Mouse (Mus musculus) brain, embryonic 14.5 days (tissue): ENCODE data around the gene Slc12a4. TPM values are rescaled to one million over a fixed set of nuclear protein-coding genes. Genes with fewer than 3 reads are reported as not detected.
"Not testable (repeated sequence)": the region's sequence is repeated elsewhere in the genome, so short reads cannot be mapped to it uniquely, and the experiment has no call there.

ENCODE experiments used
- DNase-seq: peaks from one replicate; pipeline ENCODE4 v3.0.0-alpha.2; 2011; ENCODE audit warnings: low read depth
- CTCF ChIP-seq: fragments of 200-500 bp; IDR thresholded peaks from 2 replicates; pipeline ENCODE4 v1.5.1; 2012; ENCODE audit warnings: inconsistent platforms, mild to moderate bottlenecking, moderate library complexity, borderline replicate concordance; ENCODE audit not compliant: insufficient read depth, insufficient read length; ENCODE audit errors: extremely low read depth
- POLR2A ChIP-seq: fragments of 200-500 bp; IDR thresholded peaks from 2 replicates; pipeline ENCODE4 v1.6.1; 2012; ENCODE audit warnings: mild to moderate bottlenecking, inconsistent platforms, borderline replicate concordance; ENCODE audit not compliant: poor library complexity, insufficient read depth, insufficient read length, severe bottlenecking; ENCODE audit errors: extremely low read depth
- polyA plus RNA-seq: library from polyadenylated mRNA; depleted of rRNA; stranded (reverse); fragments of >200 nt; gene quantifications from 2 replicates; pipeline ENCODE4 v1.2.3, GENCODE M21; 2012; rRNA removed

Gene Slc12a4
- 15.2 and 17.0 TPM in 2 replicates for polyA plus RNA-seq

- TF ChIP-seq CTCF (no peak), POLR2A (peak; percentile 73)
- peak; percentile 77 for DNase-seq
Observed at GRCm38 (mm10) chr8:105965905-105966341, at the start of gene Slc12a4. Slc12a4 (minus strand) TSS chr8:105966097.

DNA sequence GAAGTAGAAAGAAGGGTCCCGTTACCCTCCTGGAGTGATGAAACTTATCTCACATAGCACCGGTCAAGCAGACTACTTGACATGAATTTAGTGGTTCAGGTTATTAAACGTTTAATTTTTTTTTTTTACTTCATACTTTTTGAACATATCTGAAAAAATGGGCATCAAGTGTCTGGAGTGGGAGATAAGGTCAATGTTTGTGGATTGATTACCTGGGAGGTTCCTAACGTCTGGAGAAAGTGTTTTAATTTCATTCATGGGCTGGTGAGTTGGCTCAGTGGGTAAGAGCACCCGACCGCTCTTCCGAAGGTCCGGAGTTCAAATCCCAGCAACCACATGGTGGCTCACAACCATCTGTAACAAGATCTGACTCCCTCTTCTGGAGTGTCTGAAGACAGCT is 46.3 kb upstream of the Slc12a4 start:
- not testable (repeated sequence) for DNase-seq

- TF ChIP-seq POLR2A (no peak), CTCF (no peak)
Observed at GRCm38 (mm10) chr8:106011643-106011986, 45.7 kb upstream of the Slc12a4 start, which contains the start of gene Ddx28. Ddx28 (minus strand) TSS chr8:106011882.

GRCm38 (mm10) chr8:106010748-106011642 is 45.1 kb upstream of the Slc12a4 start:
- TF ChIP-seq POLR2A (peak; percentile 28; the same call in 1 of the 2 replicates), CTCF (no peak)
- peak; percentile 98 for DNase-seq

More at GRCm38 (mm10) chr8:106011643-106011986, 45.7 kb upstream of the Slc12a4 start, which contains the start of gene Ddx28:
- no peak for DNase-seq

GRCm38 (mm10) chr8:106007891-106008290 is 42.0 kb upstream of the Slc12a4 start:
- DNase-seq, result not testable (repeated sequence)

- TF ChIP-seq POLR2A (no peak), CTCF (no peak)
- DNase-seq, result no peak
Observed at GRCm38 (mm10) chr8:106007135-106007534, 41.2 kb upstream of the Slc12a4 start.

DNA sequence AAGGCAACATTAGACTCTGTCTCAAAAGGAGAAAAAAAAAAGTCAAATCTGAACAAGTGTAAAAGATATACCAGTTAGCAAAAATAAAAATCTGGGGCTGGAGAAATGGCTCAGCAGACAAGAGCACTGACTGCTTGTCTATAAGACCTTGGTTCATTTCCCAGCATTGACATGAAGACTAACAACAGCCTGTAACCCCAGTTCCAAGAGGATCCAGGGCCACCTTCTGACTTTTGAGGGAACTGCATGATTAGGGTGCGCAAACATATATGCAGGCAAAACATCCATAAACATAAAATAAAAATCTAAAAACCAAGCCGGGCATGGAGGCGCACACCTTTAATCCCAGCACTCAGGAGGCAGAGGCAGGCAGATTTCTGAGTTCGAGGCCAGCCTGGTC is 40.5 kb upstream of the Slc12a4 start:
- no peak for TF ChIP-seq POLR2A
- DNase-seq, result no peak

GRCm38 (mm10) chr8:106005875-106006274 is 40.0 kb upstream of the Slc12a4 start, which contains the start of gene Dpep2nb:
Dpep2nb (minus strand) TSS chr8:106005975.
- TF ChIP-seq CTCF (no peak), POLR2A (no peak)

GRCm38 (mm10) chr8:106004538-106005207 is 38.8 kb upstream of the Slc12a4 start:
- DNase-seq, result no peak
- TF ChIP-seq CTCF, result no peak
- TF ChIP-seq POLR2A, result no peak

More at GRCm38 (mm10) chr8:106005875-106006274, 40.0 kb upstream of the Slc12a4 start, which contains the start of gene Dpep2nb:
- no peak for DNase-seq

DNA sequence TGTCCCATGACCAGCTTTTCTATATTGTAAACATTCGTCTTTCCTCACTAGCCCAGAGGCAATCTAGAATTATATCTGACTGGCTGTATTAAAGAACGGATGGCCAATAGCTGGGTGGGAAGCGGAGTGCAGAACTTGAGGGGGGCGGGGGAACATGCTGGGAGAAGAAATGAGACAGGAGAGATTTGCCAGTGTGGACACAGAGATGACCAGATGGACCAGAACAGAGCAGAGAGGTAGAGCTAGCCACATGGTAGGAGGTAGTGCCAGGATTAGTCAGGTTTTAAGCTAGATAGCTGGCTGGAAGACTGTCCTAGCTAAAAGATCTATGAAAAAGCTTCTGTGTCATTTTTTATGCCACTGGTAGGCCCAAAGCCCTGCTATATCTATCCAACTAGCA is 36.0 kb upstream of the Slc12a4 start:
- TF ChIP-seq CTCF (no peak), POLR2A (no peak)
- no peak for DNase-seq

DNA sequence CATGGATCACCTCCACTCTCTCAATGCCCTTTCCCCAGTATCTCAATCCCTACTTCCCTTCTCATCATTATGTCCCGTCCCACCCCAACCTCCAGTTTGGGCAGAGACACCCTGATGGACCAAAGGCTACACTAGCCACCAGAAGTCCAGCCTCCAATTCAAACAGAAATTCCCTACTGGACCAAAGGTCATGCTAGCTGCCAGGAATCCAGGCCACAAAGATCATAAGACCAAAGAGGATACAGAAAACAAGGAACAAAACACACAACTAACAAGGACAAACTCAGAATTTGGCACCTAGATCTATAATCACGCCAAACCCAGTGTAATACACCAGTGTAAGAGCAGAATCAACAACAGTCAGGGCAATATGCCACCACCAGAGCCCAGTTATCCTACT is 33.1 kb upstream of the Slc12a4 start:
- no peak for DNase-seq
- TF ChIP-seq POLR2A, result no peak
- no peak for TF ChIP-seq CTCF

DNA sequence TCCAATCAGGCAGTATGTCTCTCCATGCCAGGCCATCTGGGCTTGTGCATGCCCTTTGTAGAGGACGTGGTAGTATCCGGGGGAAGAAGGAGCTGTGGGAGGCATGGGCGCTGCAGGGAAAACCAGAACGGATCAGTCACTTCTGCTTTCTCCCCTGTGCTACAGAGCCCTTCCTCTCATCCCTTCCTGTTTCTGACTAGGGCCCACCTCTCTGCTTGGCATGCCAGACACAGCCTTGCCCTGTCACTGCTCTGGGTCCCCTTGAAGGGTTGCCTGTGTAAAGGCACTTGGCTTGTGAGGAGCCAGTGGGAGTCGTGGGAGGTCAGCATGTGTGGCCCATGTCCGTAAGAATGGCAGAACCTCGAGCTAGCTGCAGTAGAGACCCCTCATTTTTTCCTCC is 30.5 kb upstream of the Slc12a4 start:
- TF ChIP-seq POLR2A (no peak), CTCF (no peak)

GRCm38 (mm10) chr8:105993226-105993625 is 27.3 kb upstream of the Slc12a4 start:
- no peak for DNase-seq
- no peak for TF ChIP-seq CTCF
- TF ChIP-seq POLR2A, result no peak

More for the DNA sequence above, 30.5 kb upstream of the Slc12a4 start:
- no peak for DNase-seq
